Mouse (Mus musculus): Measurements from ENCODE around the gene Rps15.
"Not testable (repeated sequence)": the region's sequence is repeated elsewhere in the genome, so short reads cannot be mapped to it uniquely, and the experiment has no call there.

Rps15 gene

DNA sequence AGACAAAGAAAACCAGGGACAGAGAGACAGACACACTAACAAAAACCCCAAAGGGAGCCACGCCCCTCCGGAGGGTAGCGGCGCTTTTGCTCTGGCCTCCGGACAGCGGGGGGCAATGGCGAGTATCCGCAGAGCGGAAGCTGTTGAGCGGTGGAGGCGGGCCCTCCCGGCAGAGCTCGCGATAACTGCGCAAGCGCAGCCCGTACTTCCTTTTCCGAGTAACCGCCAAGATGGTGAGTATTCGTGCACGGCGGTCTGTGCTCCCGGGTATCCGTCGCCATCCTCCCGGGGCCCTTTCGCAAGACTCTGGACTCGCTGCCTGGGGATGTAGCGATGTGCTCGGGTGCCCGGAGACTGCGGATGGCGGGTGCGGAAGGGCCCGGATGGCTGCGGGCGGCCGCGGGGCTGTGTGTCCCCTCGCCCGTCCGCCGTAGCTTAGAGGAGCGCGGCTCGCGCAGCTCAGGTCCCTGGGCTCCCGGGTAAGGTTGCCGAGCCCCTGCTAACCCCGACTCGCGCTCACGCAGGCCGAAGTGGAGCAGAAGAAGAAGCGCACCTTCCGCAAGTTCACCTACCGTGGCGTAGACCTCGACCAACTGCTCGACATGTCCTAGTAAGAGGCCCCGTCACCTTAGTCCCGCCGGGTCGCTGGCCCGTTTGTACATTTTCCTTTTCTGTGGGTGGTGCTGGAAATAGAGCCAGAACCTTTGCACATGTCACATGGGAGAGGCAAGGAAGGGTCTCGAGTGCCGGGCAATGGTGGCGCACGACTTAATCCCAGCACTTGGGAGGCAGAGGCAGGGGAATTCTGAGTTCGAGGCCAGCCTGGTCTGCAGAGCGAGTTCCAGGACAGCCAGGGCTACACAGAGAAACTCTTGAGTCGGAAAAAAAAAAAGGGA is at the start of gene Rps15:
Gene Rps15 (plus strand): TSS at position 203 of the 896 bp plus-strand sequence.
- peak; percentile 98 for DNase-seq (ENCODE audit: low spot score)

GRCm38 (mm10) chr10:80242607-80243006 is 49.6 kb upstream of the Rps15 start:
- no peak for DNase-seq (ENCODE audit: low spot score)

GRCm38 (mm10) chr10:80244791-80245399 is 47.4 kb upstream of the Rps15 start:
- DNase-seq (ENCODE audit: low spot score) = peak; percentile 75

DNA sequence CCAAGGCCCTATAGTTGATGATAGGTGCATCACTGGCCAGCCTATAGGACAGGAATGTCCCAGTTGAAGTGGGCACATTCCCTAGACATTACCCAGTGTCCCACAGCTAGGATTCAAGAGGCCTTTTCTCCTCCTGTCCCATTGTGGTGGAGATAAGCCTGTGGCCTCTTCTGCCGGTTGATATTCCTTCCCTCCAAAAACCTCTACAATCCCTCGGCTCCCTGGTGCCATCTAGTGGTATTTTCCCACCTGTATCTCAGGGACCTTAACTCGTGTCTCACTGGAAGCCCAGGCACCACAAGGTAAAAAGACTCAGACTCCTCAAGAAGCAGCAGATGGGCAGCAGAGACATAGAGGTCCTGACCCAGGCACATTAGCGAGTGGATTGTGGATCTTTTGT is 46.7 kb upstream of the Rps15 start:
- peak; percentile 94 for DNase-seq (ENCODE audit: low spot score)

DNA sequence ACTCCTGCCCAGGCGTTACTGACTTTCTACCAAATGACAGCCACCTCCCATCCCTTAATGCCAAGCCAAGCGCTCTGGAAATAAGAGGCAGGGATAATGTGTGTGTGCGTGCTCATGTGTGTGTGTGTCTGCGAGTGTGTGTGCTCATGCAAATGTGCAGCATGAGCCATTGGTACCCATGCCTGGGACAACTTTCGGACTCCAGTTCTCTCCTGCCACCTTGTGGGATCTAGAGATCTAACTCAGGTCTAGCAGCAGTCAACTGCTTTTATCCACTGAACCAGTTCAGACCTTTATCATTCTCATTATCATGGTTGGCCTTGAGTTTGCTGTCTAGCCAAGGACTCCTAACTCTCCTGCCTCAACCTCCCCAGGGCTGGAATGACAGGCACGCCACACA is 44.4 kb upstream of the Rps15 start:
- peak; percentile 66 for DNase-seq (ENCODE audit: low spot score)

DNA sequence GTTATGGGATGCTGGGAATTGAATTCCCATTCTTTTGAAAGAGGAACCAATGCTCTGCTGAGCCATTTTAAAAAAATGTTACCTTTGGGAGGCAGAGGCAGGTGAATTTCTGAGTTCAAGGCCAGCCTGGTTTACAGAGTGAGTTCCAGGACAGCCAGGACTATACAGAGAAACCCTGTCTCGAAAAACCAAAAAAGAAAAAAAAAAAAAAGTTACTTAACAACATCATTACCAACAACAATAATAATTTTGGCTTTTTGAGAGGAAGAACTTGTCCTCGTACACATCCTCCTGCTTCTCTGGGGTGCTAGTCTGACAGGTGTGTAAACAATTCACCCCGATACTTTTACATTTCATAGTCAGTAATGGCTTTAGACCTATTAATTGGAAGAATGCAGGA is 43.8 kb upstream of the Rps15 start:
- not testable (repeated sequence) for DNase-seq (ENCODE audit: low spot score)

GRCm38 (mm10) chr10:80248971-80249640 is 43.1 kb upstream of the Rps15 start, which contains the start of gene Ndufs7:
Gene Ndufs7, plus strand, starts transcription at chr10:80249121.
- DNase-seq (ENCODE audit: low spot score) = peak; percentile 93

DNA sequence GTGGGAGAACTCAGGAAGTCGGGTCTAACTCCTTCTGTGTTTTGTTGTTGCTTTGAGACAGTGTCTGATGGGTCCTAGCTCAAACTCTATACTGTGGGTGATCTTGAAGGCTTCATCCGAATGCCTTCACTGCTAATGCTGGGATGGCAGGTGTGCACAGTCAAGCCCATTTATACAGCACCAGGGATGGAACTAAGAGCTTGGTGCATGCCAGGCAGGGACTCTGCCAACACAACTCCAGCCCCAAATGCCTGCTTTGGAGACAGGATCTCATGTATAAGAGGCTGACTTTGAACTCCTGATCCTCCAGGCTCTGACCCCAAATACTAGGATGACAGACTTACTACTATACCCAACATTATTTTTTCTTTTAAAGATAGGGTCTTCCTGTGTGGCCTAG is 42.2 kb upstream of the Rps15 start:
- DNase-seq (ENCODE audit: low spot score) = no peak

DNA sequence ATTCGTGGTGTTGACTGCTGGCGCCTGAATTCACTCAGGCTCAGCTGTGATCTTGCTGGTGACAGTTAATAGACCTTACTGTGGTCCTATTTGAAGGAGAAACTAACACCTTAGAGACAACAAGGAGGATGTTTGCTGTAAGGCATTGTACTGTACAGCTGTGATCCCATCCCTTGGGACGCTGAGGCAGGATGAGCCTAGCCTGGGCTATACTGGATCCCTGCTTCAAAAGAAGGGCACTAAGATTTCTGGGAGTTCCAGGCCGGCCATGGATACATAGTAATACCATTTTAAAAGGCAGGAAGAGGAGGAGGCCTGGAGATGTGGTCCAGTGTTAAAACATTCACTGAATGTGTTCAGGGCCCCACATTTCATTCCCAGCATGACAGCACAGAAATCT is 41.7 kb upstream of the Rps15 start:
- DNase-seq (ENCODE audit: low spot score) = no peak

DNA sequence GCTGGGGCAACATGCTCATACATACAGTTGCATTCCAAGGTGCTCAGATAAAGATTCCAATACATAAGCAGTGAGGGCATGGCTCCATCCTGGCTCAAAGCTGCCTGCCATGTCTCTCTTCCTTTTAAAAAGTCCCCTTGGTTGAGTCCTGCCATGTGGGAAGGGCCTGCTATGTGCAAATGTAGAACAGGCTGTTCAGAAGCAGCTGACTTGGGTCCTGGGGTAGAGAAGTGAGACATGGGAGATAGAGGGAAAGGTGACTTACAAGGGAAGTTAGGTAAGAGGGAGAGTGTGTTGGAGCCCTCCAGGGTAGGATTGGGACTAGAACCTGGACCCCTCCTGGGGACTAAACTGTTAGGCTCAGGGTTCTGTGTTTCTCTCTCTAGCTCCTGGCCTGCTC is 40.2 kb upstream of the Rps15 start:
- no peak for DNase-seq (ENCODE audit: low spot score)

DNA sequence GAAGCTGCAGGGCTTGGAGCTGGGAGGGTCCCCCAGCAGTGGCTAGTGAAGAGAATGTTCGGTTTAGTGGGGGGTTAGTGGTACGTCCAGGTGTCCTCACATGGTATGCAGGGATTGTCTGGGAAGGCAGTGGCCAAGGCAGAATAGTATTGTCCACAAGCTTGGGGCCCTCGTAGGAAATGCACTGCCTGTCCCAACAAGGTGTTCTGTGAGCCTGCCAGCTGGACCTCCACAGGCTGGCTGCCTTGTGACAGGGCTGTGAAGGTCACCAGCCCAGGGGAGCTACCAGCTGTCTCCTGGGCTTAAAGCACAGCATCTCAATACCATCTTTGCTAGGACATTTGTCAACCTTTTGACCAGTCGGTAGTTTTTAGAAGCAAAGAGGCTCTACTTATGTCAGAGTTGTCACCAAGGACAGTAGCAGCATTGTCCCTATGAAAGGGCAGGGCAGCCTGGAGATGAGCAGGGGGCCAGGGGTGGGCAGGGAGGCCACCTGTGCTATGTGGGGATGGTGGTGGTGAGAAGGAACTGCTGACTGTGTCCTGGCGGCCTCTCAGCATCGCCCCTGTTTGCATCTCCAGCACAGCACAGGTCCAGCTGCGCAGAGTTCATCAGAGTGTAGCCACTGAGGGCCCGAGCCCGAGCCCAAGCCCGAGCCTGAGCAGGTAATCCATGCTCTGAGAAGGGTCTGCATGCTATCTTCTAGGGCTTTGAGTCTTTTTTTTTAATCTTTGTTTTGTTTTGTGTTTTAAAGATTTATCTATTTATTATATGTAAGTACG is 39.6 kb upstream of the Rps15 start:
- no peak for DNase-seq (ENCODE audit: low spot score)

DNA sequence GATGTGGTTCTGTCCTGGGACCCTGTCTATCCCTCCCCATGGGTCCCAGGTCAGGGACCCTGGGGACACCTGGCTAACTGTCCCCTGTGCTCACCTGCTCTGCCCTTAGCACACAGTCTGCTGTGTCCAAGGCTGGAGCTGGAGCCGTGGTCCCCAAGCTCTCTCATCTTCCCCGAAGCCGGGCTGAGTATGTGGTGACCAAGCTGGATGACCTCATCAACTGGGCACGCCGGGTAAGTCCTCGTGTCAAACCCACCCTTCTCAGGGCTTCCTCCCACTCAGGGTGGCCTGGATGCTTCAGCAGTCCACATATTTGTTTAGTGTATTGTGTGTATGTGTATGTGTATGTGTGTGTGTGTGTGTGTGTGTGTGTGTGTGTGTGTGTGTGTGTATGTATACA is 38.7 kb upstream of the Rps15 start:
- DNase-seq (ENCODE audit: low spot score) = no peak

- DNase-seq (ENCODE audit: low spot score) = no peak
Observed at GRCm38 (mm10) chr10:80254331-80255297, 37.6 kb upstream of the Rps15 start.

- DNase-seq (ENCODE audit: low spot score) = no peak
Observed at GRCm38 (mm10) chr10:80255881-80256535, 36.2 kb upstream of the Rps15 start.

DNA sequence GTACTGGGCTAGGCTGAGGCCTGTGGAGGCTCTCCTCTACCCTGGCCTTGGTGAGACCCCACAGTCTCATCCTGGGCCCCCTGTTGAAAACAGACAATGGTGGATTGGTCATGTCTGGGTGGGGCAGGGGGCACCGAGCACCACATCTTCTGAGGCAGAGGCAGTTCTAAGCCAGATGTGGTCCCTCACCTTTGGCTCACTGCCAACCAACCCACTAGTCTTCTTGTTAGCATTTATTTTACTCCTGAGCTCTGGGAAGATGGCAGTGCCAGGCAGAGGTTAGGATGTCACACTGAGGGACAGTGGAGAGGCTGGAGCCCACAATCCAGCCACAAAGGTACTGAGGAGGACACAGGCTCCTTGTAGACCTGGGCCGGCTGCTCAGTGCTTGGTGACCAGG is 34.3 kb upstream of the Rps15 start:
- DNase-seq (ENCODE audit: low spot score) = no peak

GRCm38 (mm10) chr10:80258752-80259462 is 33.3 kb upstream of the Rps15 start:
- DNase-seq (ENCODE audit: low spot score) = no peak

- no peak for DNase-seq (ENCODE audit: low spot score)
Observed at GRCm38 (mm10) chr10:80259463-80259805, 32.8 kb upstream of the Rps15 start.

- peak; percentile 61 for DNase-seq (ENCODE audit: low spot score)
Observed at GRCm38 (mm10) chr10:80259861-80260641, 32.2 kb upstream of the Rps15 start.
